Mouse (Mus musculus) lung, embryonic 14.5 days (tissue): ENCODE measurements at regions not wholly inside any gene's neighbourhood (a gene's known extent, or its start where the extent isn't known, plus 50 kb on each side); places are given as distances from the start of the nearest gene placed in this dataset.

Source experiments
- ATAC-seq: fragments of 200-750 bp; cut with Nextera tagmentation; 2 replicates; pipeline ENCODE4 v1.8.0; 2017; ENCODE audit warnings: mild to moderate bottlenecking, moderate TSS enrichment, moderate library complexity; ENCODE audit not compliant: insufficient read depth
- DNase-seq: peaks from one replicate; pipeline ENCODE4 v3.0.0-alpha.2; 2015
- H3K27ac ChIP-seq: fragments of 300-500 bp; sonication (generic); 2 replicates; pipeline ENCODE4 v1.5.1; 2014; ENCODE audit warnings: low read depth, mild to moderate bottlenecking, moderate library complexity
- H3K27me3 ChIP-seq: fragments of 300-500 bp; sonication (generic); 2 replicates; pipeline ENCODE4 v1.6.1; 2014; ENCODE audit warnings: low read length, control low read depth; ENCODE audit not compliant: insufficient read depth
- H3K36me3 ChIP-seq: fragments of 300-500 bp; sonication (generic); 2 replicates; pipeline ENCODE4 v1.6.1; 2014; ENCODE audit warnings: control low read depth; ENCODE audit not compliant: insufficient read depth
- H3K4me1 ChIP-seq: fragments of 300-500 bp; sonication (generic); 2 replicates; pipeline ENCODE4 v1.6.1; 2014; ENCODE audit warnings: antibody characterized with exemption, control low read depth; ENCODE audit not compliant: insufficient read depth
- H3K4me2 ChIP-seq: fragments of 300-500 bp; sonication (generic); 2 replicates; pipeline ENCODE4 v1.6.1; 2014; ENCODE audit warnings: mild to moderate bottlenecking
- H3K4me3 ChIP-seq: fragments of 300-500 bp; sonication (generic); 2 replicates; pipeline ENCODE4 v1.5.1; 2014; ENCODE audit warnings: low read depth, low read length
- H3K9ac ChIP-seq: fragments of 300-500 bp; sonication (generic); 2 replicates; pipeline ENCODE4 v1.6.1; 2014
- H3K9me3 ChIP-seq: fragments of 300-500 bp; sonication (generic); 2 replicates; pipeline ENCODE4 v1.6.1; 2016; ENCODE audit warnings: low read depth, low read length, control low read depth
- CTCF ChIP-seq: IDR thresholded peaks from 2 replicates; pipeline ENCODE4 v1.5.1; 2016; ENCODE audit warnings: antibody characterized with exemption, low read depth
- WGBS: fragments of 180-500 bp; shearing (Covaris S2); extraction: QIAGEN DNeasy Blood & Tissue Kit; methylation state at CpG from one replicate; pipeline ENCODE4 v1.1.7; 2014; 5-methylcytosine and 5-hydroxymethylcytosine counted together

DNA sequence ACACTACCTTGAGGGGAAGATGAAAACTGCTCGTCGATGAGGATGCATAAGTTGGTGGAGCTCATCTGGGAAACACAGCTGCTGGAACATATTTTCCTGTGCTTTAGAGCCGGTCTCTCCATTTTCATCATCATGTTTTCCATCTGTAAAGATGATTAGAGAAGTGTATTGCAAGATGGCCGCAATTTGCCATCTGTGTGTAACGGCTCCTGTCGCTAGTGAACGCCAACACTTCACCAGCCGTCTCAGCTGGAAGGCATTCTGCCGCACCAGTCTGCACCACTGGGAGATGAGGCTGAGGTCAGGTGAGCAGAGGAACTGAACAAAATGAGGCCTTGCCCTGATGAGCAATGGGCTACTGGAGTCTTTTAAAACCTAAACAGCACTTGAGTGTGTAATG is 57.4 kb downstream of the Gm21962 start:
- Histone ChIP-seq H3K9ac (no peak overlapping the region), H3K4me1 (no peaks in the 10 kb centered on the region), H3K36me3 (no peaks in the 10 kb centered on the region), H3K27ac (no peak overlapping the region), H3K4me2 (no peak overlapping the region), H3K9me3 (no peaks in the 10 kb centered on the region), H3K4me3 (no peak overlapping the region), H3K27me3 (no peaks in the 10 kb centered on the region)
- no peak for TF ChIP-seq CTCF
- 84% methylated on average over 9 of the region's 9 CpGs for WGBS
- ATAC-seq (no peak), DNase-seq (no peak)

DNA sequence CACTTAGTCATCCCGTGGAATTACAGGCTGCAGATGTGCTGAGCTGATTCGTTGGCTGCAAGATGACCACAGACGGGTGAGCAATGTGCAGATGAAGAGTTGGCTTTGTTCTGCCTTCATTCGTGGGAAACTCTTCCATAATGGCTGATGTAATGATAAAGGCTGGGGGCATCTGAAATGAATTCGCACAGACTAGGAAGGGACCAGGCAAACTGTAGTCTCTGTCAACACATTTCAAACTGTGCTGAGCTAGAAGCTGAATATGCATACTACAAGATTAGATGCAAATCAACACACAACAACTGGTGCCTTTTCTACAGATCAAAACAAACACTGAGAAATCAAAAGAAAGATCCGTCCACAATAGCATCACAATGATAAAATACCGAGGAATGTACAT is 58.1 kb downstream of the Gm21962 start:
- Histone ChIP-seq H3K36me3 (no peaks in the 10 kb centered on the region), H3K4me3 (no peak overlapping the region), H3K9ac (no peak overlapping the region), H3K27me3 (no peaks in the 10 kb centered on the region), H3K9me3 (no peaks in the 10 kb centered on the region), H3K4me1 (no peaks in the 10 kb centered on the region), H3K27ac (no peak overlapping the region), H3K4me2 (no peak overlapping the region)
- no peak for ATAC-seq
- WGBS = 60% methylated on average over 7 of the region's 7 CpGs
- no peak for DNase-seq
- TF ChIP-seq CTCF = no peak

DNA sequence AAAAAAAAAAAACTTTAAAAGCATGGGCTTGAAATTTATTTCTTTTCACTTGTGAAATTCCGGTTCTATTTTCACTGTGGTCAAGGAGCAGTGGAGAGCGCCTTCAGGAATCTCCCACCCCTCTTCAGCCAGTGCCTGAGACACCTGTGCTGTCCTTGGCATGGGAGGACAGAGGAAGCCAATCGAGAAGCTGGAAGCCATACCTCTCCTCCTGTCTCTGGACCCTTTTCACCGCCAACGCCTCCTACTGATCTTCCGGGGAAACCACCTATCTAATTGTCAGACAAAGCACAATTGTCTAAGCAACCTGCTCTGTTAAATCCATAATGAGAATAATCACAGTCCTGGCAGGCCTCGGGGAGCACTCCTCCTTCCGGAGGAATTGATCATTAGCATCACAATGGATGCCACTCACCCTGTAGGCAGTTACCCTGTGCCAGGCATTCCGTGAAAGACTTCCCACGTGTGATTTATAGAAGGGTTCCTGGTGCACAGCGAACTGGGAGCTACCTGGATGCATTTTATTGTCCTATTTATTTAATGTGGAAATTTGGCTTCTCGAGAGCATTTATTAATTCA is 66.0 kb downstream of the Gm21962 start:
- H3K27me3 ChIP-seq = no peaks in the 10 kb centered on the region
- ATAC-seq = no peak
- DNase-seq = no peak
- no peaks in the 10 kb centered on the region for H3K9me3 ChIP-seq
- TF ChIP-seq CTCF = no peak
- no peak overlapping the region for H3K27ac ChIP-seq
- H3K36me3 ChIP-seq = no peaks in the 10 kb centered on the region
- WGBS = 59% methylated on average over 12 of the region's 12 CpGs
- H3K4me1 ChIP-seq = no peaks in the 10 kb centered on the region
- H3K4me3 ChIP-seq = no peak overlapping the region
- H3K4me2 ChIP-seq = no peak overlapping the region
- H3K9ac ChIP-seq = no peak overlapping the region

DNA sequence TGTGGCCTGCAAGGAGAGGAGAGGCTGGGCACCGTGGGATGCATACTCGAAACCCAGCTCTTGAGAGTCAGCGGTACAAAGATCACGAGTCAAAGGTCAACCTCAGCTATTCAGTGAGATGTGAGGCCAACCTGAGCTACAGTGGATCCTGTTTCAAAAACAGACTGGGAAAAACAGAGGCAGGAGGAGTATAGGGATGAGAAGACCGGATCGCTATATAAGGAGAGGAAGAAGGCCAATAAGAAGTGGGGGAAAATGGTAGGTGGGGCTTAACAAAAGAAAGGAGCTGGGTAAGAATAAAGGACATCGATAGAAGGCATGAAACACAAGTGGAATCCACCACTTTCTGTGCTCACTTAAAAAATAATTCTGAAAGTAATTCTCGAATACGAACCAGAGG is 70.2 kb downstream of the Gm21962 start:
- DNase-seq (no peak), ATAC-seq (no peak)
- Histone ChIP-seq H3K27me3 (no peaks in the 10 kb centered on the region), H3K9me3 (no peaks in the 10 kb centered on the region), H3K36me3 (no peaks in the 10 kb centered on the region), H3K4me2 (no peak overlapping the region), H3K4me1 (no peaks in the 10 kb centered on the region), H3K27ac (no peak overlapping the region), H3K9ac (no peak overlapping the region), H3K4me3 (no peak overlapping the region)
- TF ChIP-seq CTCF = no peak
- WGBS = 79% methylated on average over 9 of the region's 9 CpGs

DNA sequence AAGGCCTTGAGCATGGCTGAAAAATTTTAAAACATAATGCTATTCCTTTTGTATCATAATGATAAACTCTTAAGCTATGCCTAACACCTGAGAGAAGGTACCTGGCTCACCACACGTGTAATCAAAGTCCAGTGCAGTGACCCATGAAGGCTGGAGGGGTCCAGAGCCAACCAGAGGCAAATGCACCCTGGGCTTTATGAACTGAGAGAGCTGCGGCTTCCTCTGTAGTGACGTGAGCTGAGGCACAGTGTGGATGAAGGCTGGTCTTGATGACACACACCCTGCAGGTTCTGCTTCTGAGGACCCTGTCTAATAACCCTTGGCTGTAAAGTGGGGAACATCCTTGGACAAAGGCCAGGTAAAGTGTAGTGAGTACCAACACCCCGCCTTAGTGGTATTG is 70.8 kb downstream of the Gm21962 start:
- Histone ChIP-seq H3K27ac (no peak overlapping the region), H3K4me2 (no peak overlapping the region), H3K9ac (no peak overlapping the region), H3K4me3 (no peak overlapping the region), H3K9me3 (no peaks in the 10 kb centered on the region), H3K27me3 (no peaks in the 10 kb centered on the region), H3K36me3 (no peaks in the 10 kb centered on the region), H3K4me1 (no peaks in the 10 kb centered on the region)
- WGBS = 74% methylated on average over 4 of the region's 4 CpGs
- DNase-seq = no peak
- ATAC-seq = no peak
- no peak for TF ChIP-seq CTCF

DNA sequence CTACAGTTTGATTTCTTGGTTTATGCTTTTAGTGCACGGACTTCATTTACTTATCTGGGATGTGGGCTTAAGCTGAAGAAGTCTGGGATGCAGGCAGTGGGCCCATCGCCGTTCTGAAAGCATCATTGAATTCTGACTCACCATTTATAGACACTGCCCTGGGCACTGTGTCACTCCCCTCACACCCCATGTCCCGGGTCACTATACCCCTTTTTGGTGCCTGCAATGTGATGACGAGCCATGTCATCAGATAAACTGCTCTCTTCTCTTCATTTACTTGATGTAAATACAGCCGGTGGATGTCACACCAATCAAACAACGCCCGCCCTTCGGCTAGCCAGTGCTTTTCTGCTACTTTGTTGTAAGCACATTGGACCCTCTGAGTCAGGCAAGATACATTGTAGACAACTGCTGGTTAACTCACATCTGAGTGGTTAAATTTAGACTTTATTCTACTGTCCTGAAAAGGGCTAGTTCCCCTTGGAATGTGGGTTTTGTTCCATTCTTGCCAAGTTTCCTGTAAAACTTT is 80.5 kb downstream of the Gm21962 start:
- Histone ChIP-seq H3K36me3 (no peaks in the 10 kb centered on the region), H3K27me3 (no peaks in the 10 kb centered on the region), H3K9ac (no peak overlapping the region), H3K4me2 (no peak overlapping the region), H3K4me3 (no peak overlapping the region), H3K9me3 (no peaks in the 10 kb centered on the region), H3K4me1 (no peaks in the 10 kb centered on the region), H3K27ac (no peak overlapping the region)
- TF ChIP-seq CTCF = no peak
- WGBS = 41% methylated on average over 9 of the region's 9 CpGs
- DNase-seq (peak; percentile 87), ATAC-seq (peak; percentile 80)

DNA sequence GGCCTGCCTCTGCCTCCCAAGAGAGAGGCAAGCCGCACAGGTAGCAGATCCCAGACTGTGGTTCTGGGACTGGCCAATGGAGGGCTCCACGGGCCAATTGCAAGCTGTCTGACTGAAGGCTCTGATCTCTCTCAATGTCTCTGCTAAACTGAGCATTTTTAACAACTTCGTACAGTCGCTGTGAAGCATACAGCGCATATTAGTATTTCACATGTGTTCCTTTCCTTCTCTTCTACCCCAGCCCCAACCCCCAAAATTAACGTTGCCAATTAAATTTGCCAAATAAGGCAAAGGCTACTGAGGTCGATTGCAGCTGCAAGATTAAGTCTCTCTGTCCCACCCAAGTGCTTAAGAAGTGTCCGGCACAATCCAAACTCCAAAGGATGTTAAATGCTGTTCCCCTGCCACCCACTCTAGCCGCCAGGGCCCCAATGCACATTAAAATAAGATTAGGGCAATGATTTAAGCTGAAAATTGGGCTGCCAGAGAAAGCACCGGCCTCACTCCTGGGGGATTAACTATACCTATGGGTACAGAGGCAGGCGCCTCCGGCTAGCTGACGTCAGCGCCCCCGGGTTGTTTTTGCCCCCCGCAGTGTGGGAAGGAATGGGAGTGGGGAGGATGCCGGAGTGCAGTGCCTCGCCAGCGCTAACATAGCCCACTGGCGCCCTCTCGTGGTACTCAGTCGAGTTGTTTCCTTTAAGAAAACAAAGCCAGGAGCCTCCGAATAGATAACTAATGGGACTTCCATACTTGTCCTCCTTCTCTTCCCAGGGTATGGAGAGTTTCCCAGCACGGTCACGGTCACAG is 81.3 kb downstream of the Gm21962 start:
- peak overlapping the region; percentile 26 for H3K4me3 ChIP-seq
- no peaks in the 10 kb centered on the region for H3K27me3 ChIP-seq
- H3K4me2 ChIP-seq = peak overlapping the region; percentile 62
- H3K9ac ChIP-seq = peak overlapping the region; percentile 24; the same call in 1 of the 2 replicates
- peak; percentile 87 for TF ChIP-seq CTCF
- no peaks in the 10 kb centered on the region for H3K9me3 ChIP-seq
- H3K4me1 ChIP-seq = no peaks in the 10 kb centered on the region
- H3K36me3 ChIP-seq = no peaks in the 10 kb centered on the region
- peak; percentile 89 for ATAC-seq
- WGBS = 15% methylated on average over 25 of the region's 25 CpGs
- H3K27ac ChIP-seq = peak overlapping the region; percentile 12; the same call in 1 of the 2 replicates
- peak; percentile 96 for DNase-seq
